Mouse (Mus musculus): Measurements from ENCODE around the gene Apoc1.

GRCm38 (mm10) chr7:19697949-19698906 lies 5.8 kb upstream of the Apoc1 start:
- no peak for TF ChIP-seq EP300 (IDR thresholded peaks at IDR 0.05; ENCODE audit: low read depth)
- peak; percentile 43 for TF ChIP-seq CTCF (IDR thresholded peaks at IDR 0.05; ENCODE audit: low read depth)
